Mouse (Mus musculus): ENCODE measurements around the gene Pald1.

Pald1 gene

GRCm38 (mm10) chr10:61383021-61383714 is at the start of gene Pald1:
Gene Pald1, minus strand, starts transcription at chr10:61383530.
- DNase-seq (ENCODE audit: low spot score in 2 of 2): peak; percentile 35 to 37

DNA sequence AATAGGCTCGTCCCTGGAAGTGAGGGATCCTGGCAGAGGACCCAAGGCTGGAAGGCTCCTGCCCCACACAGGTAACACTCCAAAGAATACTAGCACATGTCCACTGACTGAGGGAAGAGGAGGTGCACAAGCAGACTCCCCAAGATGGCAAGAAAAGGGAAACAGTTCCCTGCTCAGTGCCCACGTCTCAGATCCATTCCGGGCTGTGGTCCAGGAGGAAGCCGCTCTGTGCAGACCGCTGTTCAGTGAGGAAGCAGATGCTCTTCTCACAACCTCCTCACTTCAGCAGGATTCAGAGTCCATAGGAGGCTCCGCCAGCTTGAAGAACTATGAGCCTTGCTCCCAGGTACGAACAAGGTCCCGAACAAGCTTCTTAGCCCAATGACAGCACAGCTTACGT is 48.0 kb upstream of the Pald1 start:
- peak; percentile 23 to 56 for DNase-seq (ENCODE audit: low spot score in 2 of 2)

DNA sequence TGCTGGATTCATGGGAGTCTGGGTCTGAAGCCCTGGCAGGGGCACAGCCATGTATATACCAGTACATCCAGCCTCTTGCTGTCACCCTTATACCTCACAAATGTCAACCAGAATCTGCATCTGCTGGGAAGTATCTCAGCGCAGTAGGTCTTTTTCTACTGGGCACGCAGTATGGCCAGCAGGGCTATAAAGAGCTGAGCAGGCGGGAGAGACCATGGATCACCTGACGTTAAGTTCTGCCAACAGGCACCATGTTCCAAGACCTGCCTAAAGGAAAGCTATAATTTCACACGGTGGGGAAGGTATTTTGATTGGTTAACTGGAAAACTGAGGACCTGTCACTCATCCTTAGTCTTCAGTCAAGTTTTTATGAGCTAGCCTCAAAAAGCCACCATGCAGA is 45.7 kb upstream of the Pald1 start:
- DNase-seq (ENCODE audit: low spot score in 2 of 2): no peak

GRCm38 (mm10) chr10:61428416-61428815 is 45.1 kb upstream of the Pald1 start:
- no peak for DNase-seq (ENCODE audit: low spot score in 2 of 2)

DNA sequence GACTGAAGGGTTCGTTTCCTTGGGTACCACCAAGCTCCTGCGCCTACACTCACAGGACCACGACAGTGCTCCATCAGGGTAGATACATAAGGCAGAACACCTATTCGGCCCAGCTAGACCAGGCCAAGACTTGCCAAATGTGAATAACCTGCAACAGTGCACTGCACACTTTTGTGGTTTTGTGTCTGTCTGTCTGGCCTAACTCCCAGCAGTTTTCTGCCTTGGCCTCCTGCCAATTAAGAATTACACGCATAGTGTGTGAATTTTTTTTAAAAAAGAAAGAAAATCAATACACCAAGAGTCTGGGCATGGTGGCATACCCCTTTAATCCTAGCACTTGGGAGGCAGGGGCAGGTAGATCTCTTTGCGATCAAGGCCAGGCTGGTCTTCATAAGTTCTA is 44.6 kb upstream of the Pald1 start:
- DNase-seq (ENCODE audit: low spot score in 2 of 2): no peak

DNA sequence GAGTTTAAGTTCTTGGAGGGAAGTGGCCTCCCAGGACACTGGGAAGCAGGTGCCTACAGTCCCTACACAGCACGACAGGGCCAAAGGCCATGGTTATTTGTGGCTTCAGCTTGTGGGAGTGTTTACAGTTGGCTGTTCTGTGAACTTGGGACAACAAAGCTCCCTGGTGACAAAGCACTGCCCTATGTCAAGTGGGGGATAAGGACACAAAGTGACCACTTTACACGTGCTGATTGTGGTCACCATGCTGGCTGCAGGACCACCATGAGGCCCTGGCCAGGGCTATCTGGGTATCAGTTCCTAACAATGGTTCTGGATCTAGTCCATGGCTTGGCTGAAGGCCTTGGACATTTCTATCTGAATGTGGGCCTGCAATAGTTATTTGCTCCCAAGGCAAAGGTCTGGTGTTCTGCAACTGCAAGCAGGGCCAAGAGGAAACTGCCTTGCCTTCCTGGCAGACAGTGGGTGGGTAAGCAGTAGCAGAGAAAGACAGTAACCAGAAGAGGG is 43.0 kb upstream of the Pald1 start:
- no peak for DNase-seq (ENCODE audit: low spot score in 2 of 2)

- no peak for DNase-seq (ENCODE audit: low spot score in 2 of 2)
Observed at GRCm38 (mm10) chr10:61425047-61425446, 41.7 kb upstream of the Pald1 start.

DNA sequence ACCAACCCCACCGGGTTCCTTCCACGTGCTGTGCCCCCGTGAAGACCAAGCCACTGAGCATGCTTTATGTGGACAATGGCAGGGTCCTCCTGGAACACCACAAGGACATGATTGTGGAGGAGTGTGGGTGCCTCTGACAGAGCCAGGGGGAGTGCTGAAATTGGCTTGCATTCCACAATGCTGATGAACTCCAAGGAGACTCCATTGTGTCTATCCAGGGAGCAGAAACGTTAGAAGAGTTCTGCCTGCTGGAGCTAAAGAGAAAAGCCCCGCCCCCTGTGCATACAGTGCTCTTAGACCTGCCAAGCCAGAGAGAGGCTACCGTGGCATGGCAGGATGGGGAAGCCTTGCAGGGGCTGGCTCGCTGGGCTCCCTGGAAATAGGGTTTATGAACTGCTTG is 41.2 kb upstream of the Pald1 start:
- no peak for DNase-seq (ENCODE audit: low spot score in 2 of 2)

DNA sequence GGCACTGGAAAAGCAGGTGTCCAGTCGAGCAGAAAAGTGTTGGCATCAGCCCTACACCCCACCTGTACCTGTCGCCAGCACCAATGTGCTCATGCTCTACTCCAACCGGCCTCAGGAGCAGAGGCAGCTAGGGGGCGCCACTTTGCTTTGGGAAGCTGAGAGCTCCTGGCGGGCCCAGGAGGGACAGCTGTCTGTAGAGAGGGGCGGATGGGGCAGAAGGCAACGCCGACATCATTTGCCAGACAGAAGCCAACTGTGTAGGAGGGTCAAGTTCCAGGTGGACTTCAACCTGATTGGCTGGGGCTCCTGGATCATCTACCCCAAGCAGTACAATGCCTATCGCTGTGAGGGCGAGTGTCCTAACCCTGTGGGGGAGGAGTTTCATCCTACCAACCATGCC is 40.0 kb upstream of the Pald1 start:
- DNase-seq (ENCODE audit: low spot score in 2 of 2): no peak

DNA sequence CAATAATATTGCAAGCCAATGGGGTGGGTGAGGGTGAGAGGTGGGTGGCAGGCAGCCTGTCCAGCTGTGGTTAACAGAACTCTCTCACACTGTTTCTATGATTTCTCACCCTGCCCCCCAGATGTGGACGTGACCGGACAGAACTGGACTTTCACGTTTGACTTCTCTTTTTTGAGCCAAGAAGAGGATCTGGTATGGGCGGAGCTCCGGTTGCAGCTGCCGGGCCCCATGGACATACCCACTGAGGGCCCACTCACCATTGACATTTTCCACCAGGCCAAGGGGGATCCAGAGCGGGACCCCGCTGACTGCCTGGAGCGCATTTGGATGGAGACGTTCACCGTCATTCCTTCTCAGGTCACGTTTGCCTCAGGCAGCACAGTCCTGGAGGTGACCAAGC is 39.5 kb upstream of the Pald1 start:
- no peak for DNase-seq (ENCODE audit: low spot score in 2 of 2)

- no peak for DNase-seq (ENCODE audit: low spot score in 2 of 2)
Observed at GRCm38 (mm10) chr10:61420011-61420410, 36.7 kb upstream of the Pald1 start.

DNA sequence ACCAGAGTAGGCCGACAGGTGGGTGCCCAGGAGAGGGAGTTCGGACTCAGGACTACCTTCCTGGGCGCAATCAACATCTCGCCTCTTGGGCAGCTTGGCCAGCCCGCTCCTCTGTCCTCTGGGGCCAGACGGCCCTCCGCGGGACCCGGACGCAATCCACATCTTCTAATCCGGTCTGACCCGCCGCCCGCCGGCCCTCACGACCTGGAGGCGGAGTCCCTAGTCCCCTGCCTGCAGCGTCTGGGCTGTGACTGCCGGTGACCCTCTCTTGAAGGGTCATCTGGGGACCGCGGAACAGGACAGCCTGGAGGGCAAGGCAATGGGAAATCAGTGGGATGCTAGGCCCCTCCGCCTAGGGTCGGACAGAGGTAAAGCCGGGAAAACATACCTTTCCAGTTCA is 35.8 kb upstream of the Pald1 start:
- no peak for DNase-seq (ENCODE audit: low spot score in 2 of 2)

DNA sequence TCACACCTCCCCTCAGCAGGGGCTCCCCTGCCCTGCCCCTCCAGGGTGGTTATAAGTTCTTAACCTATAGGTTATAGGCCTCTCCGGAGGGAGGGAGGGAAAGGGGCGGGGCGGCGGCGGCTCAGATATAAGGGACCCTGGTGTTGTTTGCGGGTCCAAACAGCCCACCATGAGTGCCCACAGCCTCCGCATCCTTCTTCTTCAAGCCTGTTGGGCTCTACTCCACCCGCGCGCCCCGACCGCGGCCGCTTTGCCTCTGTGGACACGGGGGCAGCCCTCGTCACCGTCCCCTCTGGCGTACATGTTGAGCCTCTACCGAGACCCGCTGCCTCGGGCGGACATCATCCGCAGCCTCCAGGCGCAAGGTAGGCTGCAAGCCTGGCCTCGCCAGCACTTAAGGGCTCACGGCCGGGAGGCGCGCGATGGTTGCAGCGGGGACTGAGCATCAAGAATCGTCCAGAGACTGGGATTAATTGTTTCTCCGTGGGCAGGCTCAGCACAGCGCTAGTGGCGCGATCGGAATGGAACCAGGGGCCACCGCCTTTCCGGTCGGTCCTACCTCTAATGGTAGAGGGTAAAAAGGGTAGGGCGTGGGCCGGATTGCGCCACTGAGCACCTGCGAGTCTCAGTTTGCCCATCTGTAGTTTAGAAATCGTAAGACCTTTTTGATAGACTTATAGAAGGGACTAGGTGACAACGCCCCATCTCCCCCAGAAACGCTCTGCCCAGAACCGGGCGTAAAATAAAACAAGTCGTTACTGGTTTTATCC is 35.0 kb upstream of the Pald1 start:
- DNase-seq (ENCODE audit: low spot score in 2 of 2): no peak

- no peak for DNase-seq (ENCODE audit: low spot score in 2 of 2)
Observed at GRCm38 (mm10) chr10:61417672-61418071, 34.3 kb upstream of the Pald1 start, which contains the start of gene Nodal. Gene Nodal, plus strand, starts transcription at chr10:61417972.

DNA sequence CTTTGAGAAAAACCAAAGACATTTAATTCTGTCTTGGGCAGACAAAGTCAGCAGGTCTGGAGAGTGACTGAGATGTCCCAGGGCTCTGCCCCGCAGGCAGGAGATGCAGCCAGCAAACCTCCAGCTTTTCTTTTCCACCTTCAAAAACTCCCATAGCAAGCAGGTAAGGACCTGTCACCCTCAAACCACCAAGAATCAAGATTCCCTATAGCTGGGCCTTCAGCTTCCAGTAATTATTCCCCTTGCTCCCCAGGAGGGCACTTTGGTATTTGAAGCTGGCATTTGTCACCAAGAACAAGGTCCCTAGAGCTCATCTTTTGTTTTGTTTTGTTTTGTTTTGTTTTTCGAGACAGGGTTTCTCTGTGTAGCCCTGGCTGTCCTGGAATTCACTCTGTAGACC is 33.7 kb upstream of the Pald1 start:
- no peak for DNase-seq (ENCODE audit: low spot score in 2 of 2)

DNA sequence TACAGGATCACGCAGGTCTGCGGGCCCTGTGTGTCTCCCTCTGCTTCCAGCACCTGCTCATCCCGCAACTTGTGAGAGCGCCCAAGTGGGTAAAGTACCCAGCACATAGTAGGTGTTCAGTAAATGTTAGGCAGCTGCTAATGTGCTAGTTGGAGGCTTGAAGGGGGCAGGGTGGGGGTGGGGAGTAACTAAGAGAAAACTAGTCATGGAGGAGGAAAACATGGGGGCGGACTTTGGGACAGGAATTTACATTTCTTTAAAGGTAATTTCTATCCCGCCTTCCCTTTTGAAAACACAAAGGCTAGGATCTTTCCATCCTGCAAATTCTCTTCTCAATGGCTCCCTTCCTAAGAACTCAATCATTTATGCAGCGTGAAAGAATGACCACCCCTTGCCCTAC is 33.2 kb upstream of the Pald1 start:
- DNase-seq (ENCODE audit: low spot score in 2 of 2): no peak

DNA sequence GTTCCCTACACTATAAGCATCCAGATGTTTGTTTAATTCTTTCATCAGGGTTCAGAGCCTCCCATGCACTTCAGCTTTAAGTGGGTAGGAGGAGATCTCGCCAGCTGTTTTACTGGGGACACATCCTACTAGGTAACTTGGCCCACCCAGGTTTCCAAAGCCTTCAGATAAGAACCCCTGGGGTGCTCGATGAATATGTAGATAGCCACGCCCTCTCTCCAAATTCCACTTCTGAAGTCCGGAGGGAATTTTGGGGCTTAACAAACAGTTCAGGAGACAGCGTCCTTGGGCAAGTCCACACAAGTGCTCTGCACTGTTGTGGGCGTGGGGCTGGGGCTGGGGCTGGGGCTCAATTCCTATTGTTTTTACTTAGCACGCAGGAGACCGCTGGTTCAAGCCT is 32.6 kb upstream of the Pald1 start:
- no peak for DNase-seq (ENCODE audit: low spot score in 2 of 2)

- DNase-seq (ENCODE audit: low spot score in 2 of 2): no peak
Observed at GRCm38 (mm10) chr10:61415240-61415639, 31.9 kb upstream of the Pald1 start.

DNA sequence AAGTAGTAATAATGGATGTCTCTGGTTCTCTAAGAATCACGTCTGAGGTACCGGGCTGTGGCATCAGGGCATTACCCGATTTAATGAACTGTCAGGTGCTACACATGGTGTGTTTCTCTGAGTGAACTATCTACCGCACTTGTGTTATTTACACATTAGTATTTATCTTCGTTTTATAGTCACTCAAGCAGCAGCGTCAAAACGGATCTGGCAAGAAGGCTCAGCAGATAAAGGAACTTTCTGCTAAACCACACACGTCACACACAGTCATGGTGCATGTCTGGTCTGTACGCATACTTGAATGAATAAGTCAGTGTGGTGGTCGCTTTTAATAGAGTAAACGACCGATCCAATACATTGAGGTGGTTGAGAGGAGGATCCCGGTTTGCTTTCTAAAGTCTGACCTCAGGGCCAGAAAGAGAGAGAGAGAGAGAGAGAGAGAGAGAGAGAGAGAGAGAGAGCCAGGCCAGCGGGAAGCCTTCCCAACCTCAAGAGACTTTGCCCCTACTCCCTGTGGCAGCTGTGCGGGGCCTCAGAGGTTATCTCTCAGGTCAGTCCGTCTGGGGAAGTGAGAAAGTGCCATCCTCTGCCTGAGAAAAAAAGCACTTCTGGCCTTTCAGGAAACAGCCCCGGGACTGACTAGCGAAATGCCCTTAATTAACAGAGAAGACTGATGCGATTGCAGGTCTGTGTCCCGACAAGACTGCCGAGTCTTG is 29.7 kb upstream of the Pald1 start:
- no peak for DNase-seq (ENCODE audit: low spot score in 2 of 2)

GRCm38 (mm10) chr10:61410193-61410592 is 26.9 kb upstream of the Pald1 start:
- no peak for DNase-seq (ENCODE audit: low spot score in 2 of 2)

- no peak for DNase-seq (ENCODE audit: low spot score in 2 of 2)
Observed at GRCm38 (mm10) chr10:61409776-61410175, 26.4 kb upstream of the Pald1 start.

DNA sequence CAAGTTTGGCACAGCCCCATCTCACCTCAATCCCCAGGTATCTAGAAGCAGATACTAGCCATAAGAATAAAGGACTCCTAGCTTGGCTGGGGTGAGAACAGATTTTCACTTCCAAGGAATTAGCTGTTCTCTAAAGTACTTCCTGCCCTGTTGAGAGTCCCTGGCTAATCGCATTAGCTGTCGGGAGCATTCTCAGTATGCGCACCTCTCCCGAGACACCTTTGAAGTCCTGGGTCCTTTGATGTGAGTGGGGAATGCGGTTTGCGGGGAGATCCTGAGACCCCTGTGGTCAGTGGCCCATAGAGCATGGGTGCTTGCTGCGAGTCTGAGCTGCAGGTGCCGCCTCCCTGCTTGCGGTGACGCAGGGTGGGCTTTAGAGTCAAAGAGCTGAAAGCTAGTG is 22.6 kb upstream of the Pald1 start:
- no peak for DNase-seq (ENCODE audit: low spot score in 2 of 2)

GRCm38 (mm10) chr10:61402911-61403310 is 19.6 kb upstream of the Pald1 start:
- DNase-seq (ENCODE audit: low spot score in 2 of 2): no peak

All from frontal cortex, postnatal 25 days (tissue).